Mouse (Mus musculus) hematopoietic multipotent progenitor cell, adult 10-12 weeks (in vitro differentiated cells): Measurements from ENCODE around the gene Cacna1s. TPM values are rescaled to one million over a fixed set of nuclear protein-coding genes. Genes with fewer than 3 reads are reported as not detected.

Experiments
- polyA plus RNA-seq: library from polyadenylated mRNA; stranded (reverse); fragments of >175 nt; gene quantifications from 2 replicates; pipeline ENCODE4 v1.2.3, GENCODE M21; 2012; ENCODE audit warnings: low replicate concordance

Gene Cacna1s
- polyA plus RNA-seq, result 11.2 and 17.2 TPM in 2 replicates

GRCm38 (mm10) chr1:136052547-136052946 lies at the start of gene Cacna1s:
Cacna1s (plus strand) TSS chr1:136052750.

GRCm38 (mm10) chr1:136006292-136006748 lies 46.2 kb upstream of the Cacna1s start, which contains the start of gene Igfn1:
Igfn1 (minus strand) TSS chr1:136006342.

GRCm38 (mm10) chr1:136007211-136008158 lies 45.1 kb upstream of the Cacna1s start, which contains the start of gene Tmem9:
Tmem9 (plus strand) TSS chr1:136008150.

GRCm38 (mm10) chr1:136050312-136051012 lies 2.1 kb upstream of the Cacna1s start, which contains the start of gene Ascl5:
Ascl5 (plus strand) TSS chr1:136050804.

GRCm38 (mm10) chr1:136130951-136131558 lies 78.5 kb downstream of the Cacna1s start, which contains the start of gene Kif21b:
Kif21b (plus strand) TSS chr1:136131389.

Other genes with a start within 250 kb of the Cacna1s start
- 3.9 and 6.1 TPM in 2 replicates for gene Lad1, start 234.2 kb upstream of the Cacna1s start, polyA plus RNA-seq
- 0.13 and 0.20 TPM in 2 replicates for gene Tnnt2, start 216.4 kb upstream of the Cacna1s start, polyA plus RNA-seq
- gene Pkp1, start 133.5 kb upstream of the Cacna1s start, polyA plus RNA-seq, result not detected in 2 replicates
- 0.02 and 0.03 TPM in 2 replicates for gene Igfn1, start 46.4 kb upstream of the Cacna1s start, polyA plus RNA-seq
- 7.1 and 12.5 TPM in 2 replicates for gene Tmem9, start 44.6 kb upstream of the Cacna1s start, polyA plus RNA-seq
- not detected in 2 replicates for gene Ascl5, start 1.9 kb upstream of the Cacna1s start, polyA plus RNA-seq
- gene Kif21b, start 78.6 kb downstream of the Cacna1s start, polyA plus RNA-seq, result 110 and 148 TPM in 2 replicates
- gene Mroh3, start 160.1 kb downstream of the Cacna1s start, polyA plus RNA-seq, result not detected in 2 replicates
- gene Inava, start 181.5 kb downstream of the Cacna1s start, polyA plus RNA-seq, result 0.19 and 0.29 TPM in 2 replicates
- gene Gpr25, start 208.1 kb downstream of the Cacna1s start, polyA plus RNA-seq, result 5.3 and 17.4 TPM in 2 replicates